Mouse (Mus musculus): ENCODE measurements around the gene Gm42421. TPM values are rescaled to one million over a fixed set of nuclear protein-coding genes. Genes with fewer than 3 reads are reported as not detected.

Gene Gm42421
- total RNA-seq, 2 experiments from 2014 or later: 1.5 to 2.0 TPM

Other genes with a start within 250 kb of the Gm42421 start
- gene Usp42, start 195.9 kb upstream of the Gm42421 start, total RNA-seq (2021): 10 to 100 TPM; 21.3 to 23.8 TPM
- 10 to 100 TPM; 43.8 to 45.4 TPM for gene Eif2ak1, start 110.4 kb upstream of the Gm42421 start, total RNA-seq (2021)
- not detected for gene Ankrd61, start 30.5 kb upstream of the Gm42421 start, total RNA-seq (2021)
- 10 to 100 TPM; 33.9 to 37.8 TPM for gene Aimp2, start 18.3 kb upstream of the Gm42421 start, total RNA-seq (2021)
- gene Pms2, start 18.2 kb upstream of the Gm42421 start, total RNA-seq (2021): 10 to 100 TPM; 16.6 to 19.0 TPM
- gene Rsph10b, start 4.9 kb downstream of the Gm42421 start, total RNA-seq (2021): 1 to 10 TPM; 3.7 to 3.9 TPM
- 10 to 100 TPM; 37.5 to 42.8 TPM for gene Ccz1, start 86.7 kb downstream of the Gm42421 start, total RNA-seq (2021)
- gene Ocm, start 98.5 kb downstream of the Gm42421 start, total RNA-seq (2021): 1 to 10 TPM in 1 of 2 experiments, under 1 TPM in 1; 0.60 to 1.9 TPM
- gene Lmtk2, start 172.3 kb downstream of the Gm42421 start, total RNA-seq (2021): 100 to 1,000 TPM; 150 to 165 TPM

Measured in left cerebral cortex, adult 18-20 months (tissue).